Mouse (Mus musculus): Measurements from ENCODE around the gene Ulk4.

Ulk4 gene

GRCm38 (mm10) chr9:121277118-121278060 lies at the start of gene Ulk4:
Gene Ulk4 (minus strand): TSS chr9:121277197.
- DNase-seq: peak; percentile 94

DNA sequence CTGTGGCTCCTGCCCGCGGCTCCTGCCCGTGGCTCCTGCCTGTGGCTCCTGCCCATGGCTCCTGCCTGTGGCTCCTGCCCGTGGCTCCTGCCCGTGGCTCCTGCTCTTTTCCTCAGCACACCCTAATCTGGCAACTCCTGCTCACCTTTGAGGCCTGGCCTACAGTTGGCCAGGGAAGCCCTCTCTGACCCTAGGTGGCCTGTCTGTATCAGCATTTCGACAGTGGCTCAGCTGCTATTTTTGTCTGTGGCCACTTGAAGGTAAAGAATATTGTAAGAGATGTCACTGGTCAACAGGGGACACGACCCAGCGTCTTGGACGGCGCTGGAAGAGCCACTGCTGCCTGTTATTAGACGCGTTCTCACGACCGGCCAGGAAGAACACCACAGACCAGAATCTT lies 45.0 kb upstream of the Ulk4 start:
- DNase-seq: no peak

DNA sequence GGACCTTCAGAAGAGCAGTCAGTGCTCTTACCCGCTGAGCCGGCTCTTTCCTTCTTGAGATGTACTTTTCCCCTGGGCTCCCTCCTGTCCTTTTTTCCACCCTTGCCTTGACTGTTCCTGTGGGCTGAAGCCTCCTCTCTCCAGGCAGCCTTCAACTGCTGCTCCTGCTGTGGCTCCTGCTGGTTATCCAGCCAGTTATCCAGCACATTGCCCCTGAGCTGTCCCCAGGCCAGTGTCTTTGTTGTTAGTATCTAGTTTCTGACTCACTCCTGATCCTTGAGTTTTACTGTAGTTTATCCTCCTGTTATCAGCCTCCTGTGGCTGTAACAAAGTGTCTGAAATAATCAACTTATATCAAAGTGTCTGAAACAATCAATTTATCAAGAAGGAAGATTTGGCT lies 44.1 kb upstream of the Ulk4 start:
- DNase-seq: no peak

- no peak for DNase-seq
Measured at GRCm38 (mm10) chr9:121320433-121320832, 43.4 kb upstream of the Ulk4 start.

GRCm38 (mm10) chr9:121319323-121319966 lies 42.4 kb upstream of the Ulk4 start:
- no peak for DNase-seq

- DNase-seq: peak; percentile 78
Measured at GRCm38 (mm10) chr9:121316621-121317405, 39.8 kb upstream of the Ulk4 start.

DNA sequence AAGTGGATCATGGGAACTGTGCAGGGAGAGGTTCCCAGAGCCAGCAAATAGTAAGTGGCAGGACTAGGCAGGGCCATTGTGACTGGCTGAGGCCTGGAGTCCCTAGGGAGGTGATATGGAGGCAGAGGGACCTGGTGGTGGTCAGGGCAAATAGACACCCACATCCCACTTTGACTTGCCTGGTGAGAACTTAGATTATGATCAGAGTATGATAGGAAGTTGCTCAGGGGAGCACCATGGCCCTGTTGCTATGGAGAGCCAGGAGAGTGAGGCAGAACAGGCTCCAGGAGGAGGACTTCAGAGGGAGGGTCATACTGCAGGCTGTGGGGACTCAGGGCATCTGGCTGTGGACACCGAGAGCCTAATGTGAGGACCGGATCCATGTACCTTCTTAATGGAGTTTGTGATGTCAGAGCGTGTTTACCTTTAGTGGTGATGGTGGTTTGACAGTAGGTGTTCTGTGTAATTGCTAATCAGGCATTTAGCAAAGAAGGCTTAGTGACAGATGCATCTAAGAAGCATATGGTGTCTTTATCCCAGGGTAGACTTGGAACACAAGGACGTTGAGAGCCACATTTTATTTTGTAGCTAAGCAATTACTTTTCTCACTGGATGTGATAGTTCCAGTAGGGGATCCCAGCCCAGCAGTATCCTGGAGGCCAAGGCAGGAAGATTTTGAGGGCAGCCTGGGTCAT lies 39.1 kb upstream of the Ulk4 start:
- no peak for DNase-seq

GRCm38 (mm10) chr9:121314541-121315152 lies 37.6 kb upstream of the Ulk4 start:
- no peak for DNase-seq

- DNase-seq: no peak
Measured at GRCm38 (mm10) chr9:121313656-121314374, 36.8 kb upstream of the Ulk4 start.

- DNase-seq: no peak
Measured at GRCm38 (mm10) chr9:121312237-121312891, 35.4 kb upstream of the Ulk4 start.

DNA sequence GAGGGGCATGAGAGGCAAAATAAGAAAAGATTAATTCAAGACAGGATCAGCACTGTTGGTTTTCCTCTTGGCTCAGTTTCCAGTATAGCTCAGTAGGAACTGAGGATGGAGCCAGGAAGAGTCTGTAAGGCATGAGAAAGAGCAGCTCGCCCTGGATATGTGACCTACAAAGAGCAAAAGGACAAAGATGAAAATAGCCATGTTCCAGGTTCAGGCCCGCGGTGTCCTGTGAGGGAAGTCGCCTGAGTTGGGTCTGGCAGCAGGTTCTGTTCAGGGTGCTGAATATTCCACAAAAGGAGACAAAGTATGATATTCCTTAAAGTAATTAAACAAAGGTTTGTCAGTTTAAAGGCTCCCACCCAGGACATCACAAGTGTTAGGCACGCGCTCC lies 34.8 kb upstream of the Ulk4 start:
- no peak for DNase-seq

- no peak for DNase-seq
Measured at GRCm38 (mm10) chr9:121310501-121310900, 33.5 kb upstream of the Ulk4 start.

- no peak for DNase-seq
Measured at GRCm38 (mm10) chr9:121309287-121309686, 32.3 kb upstream of the Ulk4 start.

GRCm38 (mm10) chr9:121305456-121305855 lies 28.5 kb upstream of the Ulk4 start:
- DNase-seq: no peak

- DNase-seq: no peak
Measured at GRCm38 (mm10) chr9:121304520-121304919, 27.5 kb upstream of the Ulk4 start.

DNA sequence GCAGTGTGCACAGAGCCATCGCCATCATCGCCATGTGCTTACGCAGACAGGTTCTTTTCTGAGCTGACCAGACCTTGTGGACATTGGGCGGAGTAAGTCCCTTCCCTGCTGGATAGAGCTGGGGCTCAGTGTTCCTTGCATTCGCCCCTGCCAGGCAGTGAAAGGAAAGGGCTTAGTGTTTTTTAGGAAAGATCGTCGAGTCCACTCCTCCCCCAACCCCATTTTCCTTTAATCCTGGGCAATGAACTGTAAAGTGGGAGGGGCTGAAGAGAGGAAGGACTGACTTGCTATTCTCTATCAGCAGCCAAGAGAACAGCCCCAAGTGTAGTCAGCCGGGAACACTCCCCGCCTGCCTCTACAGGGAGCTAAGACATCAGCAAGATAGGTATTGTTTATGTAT lies 26.8 kb upstream of the Ulk4 start:
- DNase-seq: no peak

DNA sequence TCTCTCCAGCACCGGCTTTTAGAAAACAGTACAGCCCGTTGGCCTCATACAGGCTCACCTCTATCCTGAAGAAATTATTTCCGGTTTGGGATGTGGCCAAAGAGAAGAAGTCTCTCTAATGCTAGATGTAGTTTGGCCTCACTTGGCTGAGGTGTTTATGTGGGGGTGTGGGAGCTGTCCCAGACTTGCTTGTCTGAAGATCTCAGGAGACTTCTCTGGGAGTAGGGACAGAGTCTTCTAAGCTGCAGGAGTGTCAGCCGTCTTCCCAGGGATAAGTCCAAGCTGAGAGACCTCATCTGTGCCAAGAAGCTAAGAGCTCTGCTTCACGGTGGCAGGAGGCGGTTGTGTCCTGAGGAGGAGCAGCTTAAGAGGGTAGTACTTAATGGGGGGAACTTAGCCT lies 26.1 kb upstream of the Ulk4 start:
- DNase-seq: no peak

GRCm38 (mm10) chr9:121302543-121302942 lies 25.5 kb upstream of the Ulk4 start:
- DNase-seq: no peak

GRCm38 (mm10) chr9:121301041-121301920 lies 24.3 kb upstream of the Ulk4 start:
- no peak for DNase-seq

- peak; percentile 39 for DNase-seq
Measured at GRCm38 (mm10) chr9:121299976-121300570, 23.1 kb upstream of the Ulk4 start.

Measured in cerebellum, adult 9-10 months (tissue).